Mouse (Mus musculus): ENCODE data around the gene Farp1.
"Not testable (repeated sequence)": the region's sequence is repeated elsewhere in the genome, so short reads cannot be mapped to it uniquely, and the experiment has no call there.

- TF ChIP-seq CTCF (IDR thresholded peaks at IDR 0.05; ENCODE audit: borderline replicate concordance, extremely low read depth, insufficient read depth, insufficient read length); POLR2A (IDR thresholded peaks at IDR 0.05; ENCODE audit: borderline replicate concordance, extremely low read depth, insufficient read depth, insufficient read length, poor library complexity, severe bottlenecking): not testable (repeated sequence)
Measured at GRCm38 (mm10) chr14:121051002-121051401, 16.0 kb downstream of the Farp1 start.
